Mouse (Mus musculus) hindbrain, embryonic 11.5 days (tissue): ENCODE results near the gene Zfp444. TPM values are rescaled to one million over a fixed set of nuclear protein-coding genes. Genes with fewer than 3 reads are reported as not detected.

ENCODE experiments used
- ATAC-seq: fragments of 200-750 bp; cut with Nextera tagmentation; 2 replicates; pipeline ENCODE4 v1.8.0; 2017; ENCODE audit warnings: mild to moderate bottlenecking, moderate TSS enrichment, moderate library complexity; ENCODE audit not compliant: low FRiP score
- DNase-seq: peaks from one replicate; pipeline ENCODE4 v3.0.0-alpha.2; 2015; ENCODE audit warnings: low spot score
- H3K27ac ChIP-seq: fragments of 300-500 bp; sonication (generic); 2 replicates; pipeline ENCODE4 v1.5.1; 2014; ENCODE audit warnings: mild to moderate bottlenecking, low read depth, low read length
- H3K27me3 ChIP-seq: fragments of 300-500 bp; sonication (generic); 2 replicates; pipeline ENCODE4 v1.6.1; 2014; ENCODE audit warnings: mild to moderate bottlenecking, low read length, moderate library complexity, mixed read lengths; ENCODE audit not compliant: control insufficient read depth, insufficient read depth
- H3K36me3 ChIP-seq: fragments of 300-500 bp; sonication (generic); 2 replicates; pipeline ENCODE4 v1.6.1; 2014; ENCODE audit warnings: mild to moderate bottlenecking, low read length, moderate library complexity, mixed read lengths; ENCODE audit not compliant: control insufficient read depth, insufficient read depth
- H3K4me1 ChIP-seq: fragments of 300-500 bp; sonication (generic); replicated peaks from 2 replicates; pipeline ENCODE4 v1.6.1; 2014; ENCODE audit warnings: low read length, mixed read lengths; ENCODE audit not compliant: control insufficient read depth, insufficient read depth
- H3K4me2 ChIP-seq: fragments of 300-500 bp; sonication (generic); replicated peaks from 2 replicates; pipeline ENCODE4 v1.6.1; 2014; ENCODE audit warnings: mild to moderate bottlenecking, low read depth, low read length
- H3K4me3 ChIP-seq: fragments of 300-500 bp; sonication (generic); 2 replicates; pipeline ENCODE4 v1.5.1; 2014; ENCODE audit warnings: low read depth, low read length
- H3K9ac ChIP-seq: fragments of 300-500 bp; sonication (generic); 2 replicates; pipeline ENCODE4 v1.6.1; 2014; ENCODE audit warnings: low read depth, low read length
- H3K9me3 ChIP-seq: fragments of 300-500 bp; sonication (generic); 2 replicates; pipeline ENCODE4 v1.6.1; 2016; ENCODE audit warnings: low read length; ENCODE audit not compliant: control insufficient read depth
- WGBS: fragments of 180-500 bp; shearing (Covaris S2); extraction: QIAGEN DNeasy Blood & Tissue Kit; methylation state at CpG from one replicate; pipeline ENCODE4 v1.1.7; 2014; 5-methylcytosine and 5-hydroxymethylcytosine counted together
- polyA plus RNA-seq: library from polyadenylated mRNA; unstranded; fragments of >200 nt; fragmentation: Nextera tagmentation; extraction: Ambion mirVana; gene quantifications from 2 replicates; pipeline ENCODE4 v1.2.1, GENCODE M21; 2014

Zfp444 gene
- polyA plus RNA-seq, 1 experiment from 2014 or later: 73.1 TPM

DNA sequence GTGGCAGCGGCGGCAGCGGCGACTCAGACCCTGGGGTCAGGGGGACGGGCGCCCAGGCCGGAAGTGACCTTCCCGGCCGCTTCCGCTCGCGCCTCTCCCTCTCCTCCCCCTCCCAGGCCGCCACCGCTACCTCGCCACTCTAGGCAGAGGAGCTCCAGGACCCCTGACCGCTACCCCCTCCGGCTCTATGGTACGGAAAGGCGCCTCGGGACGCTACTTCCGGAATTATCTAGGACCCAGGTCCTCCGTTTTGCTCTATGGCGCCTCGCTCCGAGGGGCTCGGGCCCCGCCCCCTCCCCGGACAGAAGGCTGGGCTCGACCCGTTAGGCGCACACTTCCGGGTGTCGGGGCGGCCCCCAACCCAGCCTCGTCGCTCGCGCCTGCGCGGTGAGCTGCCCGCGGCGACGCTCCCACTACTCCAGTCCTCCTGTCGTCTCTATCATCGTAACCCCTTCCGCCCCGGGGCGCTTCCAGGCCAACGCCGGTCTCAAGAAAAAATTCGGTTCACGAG, 16.1 kb upstream of the Zfp444 start, which contains the start of gene Zfp787:
Gene Zfp787 (minus strand): TSS at position 97 of the 511 bp plus-strand sequence.
- Histone ChIP-seq H3K27me3 (no peaks in the 10 kb centered on the region), H3K9me3 (no peaks in the 10 kb centered on the region), H3K4me2 (peak within 1 kb of the TSS; percentile 85), H3K4me1 (peaks cover 2% of the 10 kb centered on the region; the same call in 1 of the 2 replicates), H3K36me3 (no peaks in the 10 kb centered on the region), H3K27ac (peak within 1 kb of the TSS; percentile 89), H3K9ac (peak within 1 kb of the TSS; percentile 85), H3K4me3 (peak within 1 kb of the TSS; percentile 82)
- under 1% methylated on average over 32 of the region's 54 CpGs for WGBS
- peak; percentile 97 for DNase-seq
- peak; percentile 97 for ATAC-seq

- Histone ChIP-seq H3K9ac (no peak overlapping the region; the same call in 1 of the 2 replicates), H3K4me3 (0 out of 2 replicates have a peak overlapping the region, but pooled peaks have one; percentile 82), H3K4me1 (peaks cover 2% of the 10 kb centered on the region; the same call in 1 of the 2 replicates), H3K36me3 (no peaks in the 10 kb centered on the region), H3K27me3 (no peaks in the 10 kb centered on the region), H3K9me3 (no peaks in the 10 kb centered on the region), H3K27ac (no peak overlapping the region), H3K4me2 (peak overlapping the region; percentile 49)
- WGBS: 71% methylated on average over 9 of the region's 9 CpGs
- DNase-seq (no peak), ATAC-seq (no peak)
Observed at GRCm38 (mm10) chr7:6156901-6157472, 15.0 kb upstream of the Zfp444 start.

GRCm38 (mm10) chr7:6157479-6157878, 14.5 kb upstream of the Zfp444 start:
- WGBS: 84% methylated on average over 1 of the region's 1 CpGs
- Histone ChIP-seq H3K4me1 (peaks cover 2% of the 10 kb centered on the region; the same call in 1 of the 2 replicates), H3K4me2 (no peak overlapping the region), H3K36me3 (no peaks in the 10 kb centered on the region), H3K9ac (no peak overlapping the region), H3K4me3 (no peak overlapping the region), H3K27me3 (no peaks in the 10 kb centered on the region), H3K9me3 (no peaks in the 10 kb centered on the region), H3K27ac (no peak overlapping the region)
- ATAC-seq (no peak), DNase-seq (no peak)

DNA sequence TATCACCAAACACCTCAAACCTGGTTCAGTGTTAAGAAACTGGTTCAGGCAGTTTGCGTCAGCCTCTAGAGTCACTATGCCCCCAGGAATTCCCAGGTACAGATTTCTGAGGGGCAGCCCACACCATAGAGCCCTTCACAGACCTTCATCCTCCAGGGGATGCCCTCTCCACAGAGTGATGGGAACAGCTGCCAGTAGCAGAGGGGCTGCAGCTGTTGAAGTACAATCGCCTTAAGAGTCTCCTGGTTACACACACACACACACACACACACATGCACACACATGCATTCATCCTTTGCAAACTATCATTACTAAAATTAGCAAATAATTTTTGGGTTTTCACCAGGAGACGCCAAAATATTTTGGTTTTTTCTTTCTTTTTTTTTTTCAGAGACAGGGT, 12.4 kb upstream of the Zfp444 start:
- ATAC-seq: no peak
- Histone ChIP-seq H3K9ac (no peak overlapping the region), H3K27me3 (no peaks in the 10 kb centered on the region), H3K9me3 (no peaks in the 10 kb centered on the region), H3K4me3 (no peak overlapping the region), H3K4me2 (no peak overlapping the region), H3K4me1 (no peaks in the 10 kb centered on the region), H3K36me3 (no peaks in the 10 kb centered on the region), H3K27ac (no peak overlapping the region)
- 80% methylated on average over 3 of the region's 3 CpGs for WGBS
- DNase-seq: no peak

- ATAC-seq: no peak
Observed at GRCm38 (mm10) chr7:6161541-6161940, 10.5 kb upstream of the Zfp444 start.

GRCm38 (mm10) chr7:6162172-6162571, 9.9 kb upstream of the Zfp444 start:
- Histone ChIP-seq H3K4me1 (no peaks in the 10 kb centered on the region), H3K9ac (no peak overlapping the region), H3K9me3 (no peaks in the 10 kb centered on the region), H3K36me3 (no peaks in the 10 kb centered on the region), H3K27ac (no peak overlapping the region), H3K4me2 (no peak overlapping the region), H3K4me3 (no peak overlapping the region), H3K27me3 (no peaks in the 10 kb centered on the region)
- WGBS: 78% methylated on average over 4 of the region's 4 CpGs
- DNase-seq: no peak
- no peak for ATAC-seq

More at GRCm38 (mm10) chr7:6161541-6161940, 10.5 kb upstream of the Zfp444 start:
- no peak overlapping the region for H3K4me3 ChIP-seq
- H3K27me3 ChIP-seq: no peaks in the 10 kb centered on the region
- no peak overlapping the region for H3K4me2 ChIP-seq
- no peaks in the 10 kb centered on the region for H3K36me3 ChIP-seq
- WGBS: 65% methylated on average over 3 of the region's 3 CpGs
- no peak overlapping the region for H3K9ac ChIP-seq
- DNase-seq: no peak
- no peak overlapping the region for H3K27ac ChIP-seq
- H3K4me1 ChIP-seq: no peaks in the 10 kb centered on the region
- no peaks in the 10 kb centered on the region for H3K9me3 ChIP-seq

DNA sequence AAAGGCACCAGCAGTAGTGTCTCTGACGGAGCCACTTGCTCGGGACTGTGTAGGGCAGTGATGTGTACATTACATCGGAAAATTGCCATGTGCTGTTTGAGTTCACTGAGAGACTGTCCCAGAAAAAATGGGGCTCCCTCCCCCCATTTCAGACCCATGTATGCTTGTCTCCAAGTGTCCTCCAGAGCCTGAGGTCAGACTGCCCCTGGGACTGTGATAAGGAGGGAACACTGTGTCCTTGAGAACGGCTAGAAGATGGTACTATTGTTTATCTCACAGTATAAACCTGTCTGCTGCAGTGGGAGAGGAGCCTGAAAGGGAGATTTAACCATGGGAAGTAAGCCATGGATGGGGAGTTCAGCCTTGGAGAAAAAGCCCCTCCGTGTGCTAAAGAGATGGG, 7.4 kb upstream of the Zfp444 start:
- ATAC-seq (no peak), DNase-seq (no peak)
- Histone ChIP-seq H3K9ac (no peak overlapping the region), H3K36me3 (no peaks in the 10 kb centered on the region), H3K4me3 (no peak overlapping the region), H3K4me1 (no peaks in the 10 kb centered on the region), H3K27me3 (no peaks in the 10 kb centered on the region), H3K9me3 (no peaks in the 10 kb centered on the region), H3K4me2 (no peak overlapping the region), H3K27ac (no peak overlapping the region)
- 77% methylated on average over 5 of the region's 5 CpGs for WGBS

DNA sequence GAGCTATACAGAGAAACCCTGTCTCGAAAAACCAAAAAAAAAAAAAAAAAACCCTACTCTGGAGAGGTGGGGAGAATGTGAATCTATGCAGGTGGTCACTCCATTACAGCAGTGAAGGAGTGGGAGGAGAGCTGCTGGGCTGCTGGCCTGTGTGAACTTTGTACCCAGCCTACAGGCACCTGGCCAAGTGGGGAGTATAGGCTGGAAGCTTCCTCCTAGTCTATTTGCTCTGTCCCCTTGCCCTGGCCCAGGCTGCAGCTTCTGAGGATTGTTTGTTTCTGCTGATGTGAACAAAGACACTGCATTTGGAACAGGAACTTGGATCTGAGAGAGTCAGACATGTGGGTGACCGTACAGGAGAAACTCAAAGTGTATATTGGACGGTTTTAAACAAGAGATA, 2.6 kb upstream of the Zfp444 start:
- ATAC-seq: no peak
- Histone ChIP-seq H3K9me3 (no peaks in the 10 kb centered on the region), H3K9ac (no peak overlapping the region), H3K4me3 (no peak overlapping the region), H3K4me2 (no peak overlapping the region), H3K27me3 (no peaks in the 10 kb centered on the region), H3K27ac (no peak overlapping the region), H3K36me3 (no peaks in the 10 kb centered on the region), H3K4me1 (peaks cover 4% of the 10 kb centered on the region; the same call in 1 of the 2 replicates)
- DNase-seq: no peak
- WGBS: 87% methylated on average over 3 of the region's 3 CpGs

DNA sequence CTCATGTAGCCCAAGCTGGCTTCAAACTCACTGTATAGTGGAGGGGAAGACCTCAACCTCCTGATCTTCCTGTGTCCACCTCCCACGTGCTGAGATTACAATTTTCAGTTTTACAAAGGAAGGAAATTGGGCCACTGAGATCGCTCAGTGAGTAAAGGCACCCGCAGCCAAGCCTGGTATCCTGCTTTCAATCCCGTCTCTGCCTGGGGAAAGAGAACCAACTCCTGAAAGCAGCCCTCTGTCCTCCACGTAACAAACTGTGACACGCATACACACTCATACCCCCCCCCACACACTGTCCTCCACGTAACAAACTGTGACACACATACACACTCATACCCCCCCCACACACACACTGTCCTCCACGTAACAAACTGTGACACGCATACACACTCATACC, 1.6 kb upstream of the Zfp444 start:
- no peak for DNase-seq
- H3K4me1 ChIP-seq: peaks cover 4% of the 10 kb centered on the region; the same call in 1 of the 2 replicates
- no peak overlapping the region for H3K9ac ChIP-seq
- no peaks in the 10 kb centered on the region for H3K36me3 ChIP-seq
- ATAC-seq: no peak
- no peak overlapping the region for H3K27ac ChIP-seq
- no peaks in the 10 kb centered on the region for H3K27me3 ChIP-seq
- no peak overlapping the region for H3K4me3 ChIP-seq
- no peaks in the 10 kb centered on the region for H3K9me3 ChIP-seq
- WGBS: 78% methylated on average over 9 of the region's 9 CpGs
- H3K4me2 ChIP-seq: no peak overlapping the region
